Mouse (Mus musculus): Measurements from ENCODE around the gene Maml2. TPM values are rescaled to one million over a fixed set of nuclear protein-coding genes. Genes with fewer than 3 reads are reported as not detected.

Maml2 gene
- polyA plus RNA-seq, 1 experiment from 2014 or later, result 5.0 TPM

GRCm38 (mm10) chr9:13530575-13530974, 232.8 kb downstream of the Maml2 start:
- H3K36me3 ChIP-seq (ENCODE audit: control insufficient read depth, insufficient read depth, low read length), result no peaks in the 10 kb centered on the region
- H3K9ac ChIP-seq (ENCODE audit: low read depth, low read length), result no peak overlapping the region
- H3K9me3 ChIP-seq (ENCODE audit: control insufficient read depth, low read length), result 0 out of 2 replicates have a peak, but pooled peaks cover 2% of the 10 kb centered on the region
- H3K27me3 ChIP-seq (replicated peaks; ENCODE audit: control insufficient read depth, insufficient read depth, low read length), result no peaks in the 10 kb centered on the region
- no peak for ATAC-seq
- H3K27ac ChIP-seq (ENCODE audit: low read length), result no peak overlapping the region
- no peak overlapping the region for H3K4me3 ChIP-seq (ENCODE audit: low read length)
- no peak overlapping the region for H3K4me2 ChIP-seq (ENCODE audit: low read depth, low read length)
- H3K4me1 ChIP-seq (ENCODE audit: control insufficient read depth, insufficient read depth, low read length), result no peaks in the 10 kb centered on the region
- WGBS, result 71% methylated on average over 4 of the region's 4 CpGs

- no peak overlapping the region for H3K27ac ChIP-seq (ENCODE audit: low read length)
- ATAC-seq, result no peak
Observed at GRCm38 (mm10) chr9:13533076-13533707, 235.4 kb downstream of the Maml2 start.

GRCm38 (mm10) chr9:13535803-13536202, 238.0 kb downstream of the Maml2 start:
- no peak for ATAC-seq
- H3K27me3 ChIP-seq (replicated peaks; ENCODE audit: control insufficient read depth, insufficient read depth, low read length), result no peaks in the 10 kb centered on the region
- H3K4me2 ChIP-seq (ENCODE audit: low read depth, low read length), result no peak overlapping the region
- H3K27ac ChIP-seq (ENCODE audit: low read length), result no peak overlapping the region
- 75% methylated on average over 5 of the region's 5 CpGs for WGBS
- H3K4me1 ChIP-seq (ENCODE audit: control insufficient read depth, insufficient read depth, low read length), result peaks cover 8% of the 10 kb centered on the region; the same call in 1 of the 2 replicates
- H3K36me3 ChIP-seq (ENCODE audit: control insufficient read depth, insufficient read depth, low read length), result no peaks in the 10 kb centered on the region
- H3K4me3 ChIP-seq (ENCODE audit: low read length), result no peak overlapping the region
- no peak overlapping the region for H3K9ac ChIP-seq (ENCODE audit: low read depth, low read length)
- 0 out of 2 replicates have a peak, but pooled peaks cover 2% of the 10 kb centered on the region for H3K9me3 ChIP-seq (ENCODE audit: control insufficient read depth, low read length)

More at GRCm38 (mm10) chr9:13533076-13533707, 235.4 kb downstream of the Maml2 start:
- Histone ChIP-seq H3K4me2 (ENCODE audit: low read depth, low read length) (no peak overlapping the region), H3K27me3 (replicated peaks; ENCODE audit: control insufficient read depth, insufficient read depth, low read length) (no peaks in the 10 kb centered on the region), H3K9ac (ENCODE audit: low read depth, low read length) (no peak overlapping the region), H3K9me3 (ENCODE audit: control insufficient read depth, low read length) (0 out of 2 replicates have a peak, but pooled peaks cover 2% of the 10 kb centered on the region), H3K36me3 (ENCODE audit: control insufficient read depth, insufficient read depth, low read length) (no peaks in the 10 kb centered on the region), H3K4me1 (ENCODE audit: control insufficient read depth, insufficient read depth, low read length) (peaks cover 8% of the 10 kb centered on the region; the same call in 1 of the 2 replicates), H3K4me3 (ENCODE audit: low read length) (no peak overlapping the region)
- 81% methylated on average over 11 of the region's 11 CpGs for WGBS

GRCm38 (mm10) chr9:13536419-13537261, 238.9 kb downstream of the Maml2 start:
- Histone ChIP-seq H3K9ac (ENCODE audit: low read depth, low read length) (no peak overlapping the region), H3K4me1 (ENCODE audit: control insufficient read depth, insufficient read depth, low read length) (peaks cover 8% of the 10 kb centered on the region; the same call in 1 of the 2 replicates), H3K4me2 (ENCODE audit: low read depth, low read length) (no peak overlapping the region; the same call in 1 of the 2 replicates), H3K4me3 (ENCODE audit: low read length) (no peak overlapping the region), H3K27ac (ENCODE audit: low read length) (no peak overlapping the region), H3K36me3 (ENCODE audit: control insufficient read depth, insufficient read depth, low read length) (no peaks in the 10 kb centered on the region), H3K9me3 (ENCODE audit: control insufficient read depth, low read length) (0 out of 2 replicates have a peak, but pooled peaks cover 2% of the 10 kb centered on the region), H3K27me3 (replicated peaks; ENCODE audit: control insufficient read depth, insufficient read depth, low read length) (no peaks in the 10 kb centered on the region)
- 38% methylated on average over 12 of the region's 12 CpGs for WGBS
- ATAC-seq, result 0 out of 2 replicates have a peak, but pooled peaks have one; percentile 38

GRCm38 (mm10) chr9:13538200-13538599, 240.4 kb downstream of the Maml2 start:
- Histone ChIP-seq H3K36me3 (ENCODE audit: control insufficient read depth, insufficient read depth, low read length) (no peaks in the 10 kb centered on the region), H3K4me2 (ENCODE audit: low read depth, low read length) (no peak overlapping the region), H3K27ac (ENCODE audit: low read length) (no peak overlapping the region), H3K9me3 (ENCODE audit: control insufficient read depth, low read length) (0 out of 2 replicates have a peak, but pooled peaks cover 2% of the 10 kb centered on the region), H3K27me3 (replicated peaks; ENCODE audit: control insufficient read depth, insufficient read depth, low read length) (no peaks in the 10 kb centered on the region), H3K9ac (ENCODE audit: low read depth, low read length) (no peak overlapping the region), H3K4me3 (ENCODE audit: low read length) (no peak overlapping the region), H3K4me1 (ENCODE audit: control insufficient read depth, insufficient read depth, low read length) (peaks cover 8% of the 10 kb centered on the region; the same call in 1 of the 2 replicates)
- ATAC-seq, result no peak
- WGBS, result 77% methylated on average over 7 of the region's 7 CpGs

- 63% methylated on average over 4 of the region's 4 CpGs for WGBS
- no peaks in the 10 kb centered on the region for H3K9me3 ChIP-seq (ENCODE audit: control insufficient read depth, low read length)
- no peaks in the 10 kb centered on the region for H3K36me3 ChIP-seq (ENCODE audit: control insufficient read depth, insufficient read depth, low read length)
- peaks cover 8% of the 10 kb centered on the region; the same call in 1 of the 2 replicates for H3K4me1 ChIP-seq (ENCODE audit: control insufficient read depth, insufficient read depth, low read length)
- no peaks in the 10 kb centered on the region for H3K27me3 ChIP-seq (replicated peaks; ENCODE audit: control insufficient read depth, insufficient read depth, low read length)
- no peak overlapping the region for H3K27ac ChIP-seq (ENCODE audit: low read length)
- no peak for ATAC-seq
- no peak overlapping the region for H3K9ac ChIP-seq (ENCODE audit: low read depth, low read length)
- no peak overlapping the region for H3K4me2 ChIP-seq (ENCODE audit: low read depth, low read length)
- H3K4me3 ChIP-seq (ENCODE audit: low read length), result no peak overlapping the region
Observed at GRCm38 (mm10) chr9:13539535-13539934, 241.8 kb downstream of the Maml2 start.

- H3K9me3 ChIP-seq (ENCODE audit: control insufficient read depth, low read length), result no peaks in the 10 kb centered on the region
- H3K4me2 ChIP-seq (ENCODE audit: low read depth, low read length), result no peak overlapping the region
- 78% methylated on average over 2 of the region's 2 CpGs for WGBS
- ATAC-seq, result no peak
- H3K9ac ChIP-seq (ENCODE audit: low read depth, low read length), result no peak overlapping the region
- no peaks in the 10 kb centered on the region for H3K27me3 ChIP-seq (replicated peaks; ENCODE audit: control insufficient read depth, insufficient read depth, low read length)
- no peak overlapping the region for H3K27ac ChIP-seq (ENCODE audit: low read length)
- peaks cover 8% of the 10 kb centered on the region; the same call in 1 of the 2 replicates for H3K4me1 ChIP-seq (ENCODE audit: control insufficient read depth, insufficient read depth, low read length)
- H3K36me3 ChIP-seq (ENCODE audit: control insufficient read depth, insufficient read depth, low read length), result no peaks in the 10 kb centered on the region
- H3K4me3 ChIP-seq (ENCODE audit: low read length), result no peak overlapping the region
Observed at GRCm38 (mm10) chr9:13540227-13540626, 242.5 kb downstream of the Maml2 start.

GRCm38 (mm10) chr9:13540781-13541180, 243.0 kb downstream of the Maml2 start:
- Histone ChIP-seq H3K27ac (ENCODE audit: low read length) (no peak overlapping the region), H3K4me3 (ENCODE audit: low read length) (no peak overlapping the region), H3K36me3 (ENCODE audit: control insufficient read depth, insufficient read depth, low read length) (no peaks in the 10 kb centered on the region), H3K27me3 (replicated peaks; ENCODE audit: control insufficient read depth, insufficient read depth, low read length) (no peaks in the 10 kb centered on the region), H3K4me2 (ENCODE audit: low read depth, low read length) (no peak overlapping the region), H3K4me1 (ENCODE audit: control insufficient read depth, insufficient read depth, low read length) (peaks cover 8% of the 10 kb centered on the region; the same call in 1 of the 2 replicates), H3K9me3 (ENCODE audit: control insufficient read depth, low read length) (no peaks in the 10 kb centered on the region), H3K9ac (ENCODE audit: low read depth, low read length) (no peak overlapping the region)
- no peak for ATAC-seq
- 34% methylated on average over 6 of the region's 6 CpGs for WGBS

- WGBS, result 58% methylated on average over 8 of the region's 8 CpGs
- H3K4me3 ChIP-seq (ENCODE audit: low read length), result no peak overlapping the region
- no peak for ATAC-seq
Observed at GRCm38 (mm10) chr9:13543167-13543566, 245.4 kb downstream of the Maml2 start.

More at GRCm38 (mm10) chr9:13543167-13543566, 245.4 kb downstream of the Maml2 start:
- H3K36me3 ChIP-seq (ENCODE audit: control insufficient read depth, insufficient read depth, low read length), result no peaks in the 10 kb centered on the region
- no peak overlapping the region for H3K4me2 ChIP-seq (ENCODE audit: low read depth, low read length)
- H3K9me3 ChIP-seq (ENCODE audit: control insufficient read depth, low read length), result no peaks in the 10 kb centered on the region
- H3K9ac ChIP-seq (ENCODE audit: low read depth, low read length), result no peak overlapping the region
- H3K4me1 ChIP-seq (ENCODE audit: control insufficient read depth, insufficient read depth, low read length), result no peaks in the 10 kb centered on the region
- no peak overlapping the region for H3K27ac ChIP-seq (ENCODE audit: low read length)
- no peaks in the 10 kb centered on the region for H3K27me3 ChIP-seq (replicated peaks; ENCODE audit: control insufficient read depth, insufficient read depth, low read length)

All from intestine, embryonic 16.5 days (tissue).